Mouse (Mus musculus): ENCODE measurements around the gene Itpr3.

Itpr3 gene

GRCm38 (mm10) chr17:27056812-27057516 lies at the start of gene Itpr3:
Itpr3 (plus strand) TSS chr17:27057304.
- peak; percentile 85 for DNase-seq (ENCODE audit: low spot score)

GRCm38 (mm10) chr17:27008277-27008676 lies 48.8 kb upstream of the Itpr3 start:
- no peak for DNase-seq (ENCODE audit: low spot score)

GRCm38 (mm10) chr17:27011167-27011566 lies 45.9 kb upstream of the Itpr3 start:
- DNase-seq (ENCODE audit: low spot score) = no peak

- no peak for DNase-seq (ENCODE audit: low spot score)
Observed at GRCm38 (mm10) chr17:27011998-27012672, 45.0 kb upstream of the Itpr3 start.

GRCm38 (mm10) chr17:27012909-27013308 lies 44.2 kb upstream of the Itpr3 start:
- DNase-seq (ENCODE audit: low spot score) = no peak

GRCm38 (mm10) chr17:27017564-27018499 lies 39.3 kb upstream of the Itpr3 start:
- DNase-seq (ENCODE audit: low spot score) = peak; percentile 88

GRCm38 (mm10) chr17:27018555-27019196 lies 38.4 kb upstream of the Itpr3 start:
- no peak for DNase-seq (ENCODE audit: low spot score)

- no peak for DNase-seq (ENCODE audit: low spot score)
Observed at GRCm38 (mm10) chr17:27021076-27021475, 36.0 kb upstream of the Itpr3 start.

- no peak for DNase-seq (ENCODE audit: low spot score)
Observed at GRCm38 (mm10) chr17:27021736-27022135, 35.4 kb upstream of the Itpr3 start.

GRCm38 (mm10) chr17:27023342-27023741 lies 33.8 kb upstream of the Itpr3 start:
- DNase-seq (ENCODE audit: low spot score) = no peak

GRCm38 (mm10) chr17:27025326-27025902 lies 31.7 kb upstream of the Itpr3 start:
- DNase-seq (ENCODE audit: low spot score) = no peak

- no peak for DNase-seq (ENCODE audit: low spot score)
Observed at GRCm38 (mm10) chr17:27025951-27026350, 31.2 kb upstream of the Itpr3 start.

GRCm38 (mm10) chr17:27027460-27028283 lies 29.4 kb upstream of the Itpr3 start:
- DNase-seq (ENCODE audit: low spot score) = no peak

- peak; percentile 91 for DNase-seq (ENCODE audit: low spot score)
Observed at GRCm38 (mm10) chr17:27028284-27028795, 28.8 kb upstream of the Itpr3 start.

- no peak for DNase-seq (ENCODE audit: low spot score)
Observed at GRCm38 (mm10) chr17:27028909-27029308, 28.2 kb upstream of the Itpr3 start, which contains the start of gene Bak1. Bak1 (minus strand) TSS chr17:27029009.

- DNase-seq (ENCODE audit: low spot score) = no peak
Observed at GRCm38 (mm10) chr17:27029431-27029830, 27.7 kb upstream of the Itpr3 start.

GRCm38 (mm10) chr17:27030896-27031295 lies 26.2 kb upstream of the Itpr3 start:
- no peak for DNase-seq (ENCODE audit: low spot score)

GRCm38 (mm10) chr17:27032328-27032727 lies 24.8 kb upstream of the Itpr3 start:
- no peak for DNase-seq (ENCODE audit: low spot score)

- peak; percentile 81 for DNase-seq (ENCODE audit: low spot score)
Observed at GRCm38 (mm10) chr17:27032869-27033268, 24.2 kb upstream of the Itpr3 start.

- no peak for DNase-seq (ENCODE audit: low spot score)
Observed at GRCm38 (mm10) chr17:27036465-27036864, 20.6 kb upstream of the Itpr3 start.

Data from urinary bladder, postnatal 14 days (tissue).